Mouse (Mus musculus) C2C12 (cell line): ENCODE results near the gene Pnma5.

Experiments
- CEBPB ChIP-seq: IDR thresholded peaks from one replicate; pipeline ENCODE4 v1.6.1; 2011; ENCODE audit warnings: low read depth, mild to moderate bottlenecking, control low read depth, moderate library complexity
- CTCF ChIP-seq: IDR thresholded peaks from one replicate; pipeline ENCODE4 v1.5.1; 2011; ENCODE audit not compliant: control insufficient read depth, insufficient read depth, insufficient read length
- FOSL1 ChIP-seq: IDR thresholded peaks from one replicate; pipeline ENCODE4 v1.8.0; 2011; ENCODE audit warnings: mild to moderate bottlenecking, low read length; ENCODE audit not compliant: poor library complexity, insufficient read depth, severe bottlenecking
- MAX ChIP-seq: IDR thresholded peaks from one replicate; pipeline ENCODE4 v1.6.1; 2011; ENCODE audit warnings: mild to moderate bottlenecking, control low read depth
- MYOD1 ChIP-seq: IDR thresholded peaks from one replicate; pipeline ENCODE4 v1.6.1; 2011; ENCODE audit warnings: low read depth; ENCODE audit not compliant: control insufficient read depth, insufficient read length
- USF1 ChIP-seq: IDR thresholded peaks from one replicate; pipeline ENCODE4 v1.6.1; 2011; ENCODE audit warnings: low read depth, mild to moderate bottlenecking, control low read depth, moderate library complexity

DNA sequence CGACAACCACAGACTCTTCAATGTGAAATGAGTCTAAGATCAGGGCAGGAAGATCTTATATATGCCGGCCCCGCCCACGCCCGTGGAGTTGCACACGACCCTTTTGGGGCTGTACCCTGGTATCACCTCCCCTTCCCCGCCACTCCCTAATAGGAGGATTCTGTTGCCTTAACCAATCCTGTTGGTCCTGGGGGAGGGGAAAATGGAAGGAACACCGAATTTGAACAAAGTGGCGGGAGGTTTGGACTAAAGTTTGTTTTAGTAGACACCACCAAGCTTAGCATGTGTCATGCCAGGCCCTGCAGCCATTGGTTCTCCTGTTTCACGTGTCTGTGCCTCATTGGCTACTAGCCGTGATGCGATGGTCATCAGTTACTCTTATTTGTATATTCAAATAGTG is 2.8 kb upstream of the Pnma5 start:
- TF ChIP-seq CTCF (no peak), USF1 (no peak), MAX (no peak), CEBPB (no peak), FOSL1 (no peak), MYOD1 (no peak)
